Mouse (Mus musculus) MEL (cell line): ENCODE measurements at regions not wholly inside any gene's neighbourhood (a gene's known extent, or its start where the extent isn't known, plus 50 kb on each side); places are given as distances from the start of the nearest gene placed in this dataset.

Experiments
- CTCF ChIP-seq, 3 experiments: IDR thresholded peaks in 2 of 3; conservative IDR thresholded peaks in 1 of 3; 2 replicates each; pipeline ENCODE4 v1.5.1; 2011 to 2012; ENCODE audit warnings: low read length in 3 of 3, low read depth in 2 of 3, mild to moderate bottlenecking in 2 of 3, improper control_type of control experiment in 1 of 3, inconsistent platforms in 1 of 3, mixed read lengths in 1 of 3, moderate library complexity in 1 of 3; ENCODE audit not compliant: control insufficient read depth in 1 of 3, insufficient read depth in 1 of 3, poor library complexity in 1 of 3, severe bottlenecking in 1 of 3
- GATA1 ChIP-seq: IDR thresholded peaks from 2 replicates; pipeline ENCODE4 v1.6.1; 2011; ENCODE audit warnings: low read depth, low read length, improper control_type of control experiment
- HCFC1 ChIP-seq: IDR thresholded peaks from 2 replicates; pipeline ENCODE4 v1.6.1; 2012; ENCODE audit warnings: low read depth, mild to moderate bottlenecking, inconsistent platforms, low read length, improper control_type of control experiment, moderate library complexity
- MAFK ChIP-seq: IDR thresholded peaks from 2 replicates; pipeline ENCODE4 v1.6.1; 2011; ENCODE audit warnings: low read depth, mild to moderate bottlenecking, low read length, improper control_type of control experiment, borderline replicate concordance
- MYC ChIP-seq: IDR thresholded peaks from 2 replicates; pipeline ENCODE4 v1.6.1; 2011; ENCODE audit warnings: low read depth, mild to moderate bottlenecking, low read length, improper control_type of control experiment, moderate library complexity
- POLR2A ChIP-seq, 2 experiments: IDR thresholded peaks; 2 replicates each; pipeline ENCODE4 v1.6.1; 2011 to 2012; ENCODE audit warnings: low read length in 2 of 2, mild to moderate bottlenecking in 2 of 2, control low read depth in 1 of 2, improper control_type of control experiment in 1 of 2, low read depth in 1 of 2, moderate library complexity in 1 of 2; ENCODE audit not compliant: control insufficient read depth in 1 of 2, insufficient read depth in 1 of 2, poor library complexity in 1 of 2
- POLR2AphosphoS5 ChIP-seq: IDR thresholded peaks from 2 replicates; pipeline ENCODE4 v1.6.1; 2012; ENCODE audit warnings: low read depth, borderline replicate concordance, mild to moderate bottlenecking, inconsistent platforms, low read length, moderate library complexity, mixed read lengths
- TCF12 ChIP-seq: IDR thresholded peaks from 2 replicates; pipeline ENCODE4 v1.6.1; 2014; ENCODE audit warnings: low read depth, mild to moderate bottlenecking, inconsistent platforms, low read length, improper control_type of control experiment, moderate library complexity
- ZC3H11A ChIP-seq: IDR thresholded peaks from 2 replicates; pipeline ENCODE4 v1.6.1; 2012; ENCODE audit warnings: low read depth, mild to moderate bottlenecking, inconsistent platforms, low read length, improper control_type of control experiment
- ZKSCAN1 ChIP-seq: IDR thresholded peaks from 2 replicates; pipeline ENCODE4 v1.6.1; 2012; ENCODE audit warnings: low read depth, mild to moderate bottlenecking, inconsistent platforms, low read length, improper control_type of control experiment, moderate library complexity

DNA sequence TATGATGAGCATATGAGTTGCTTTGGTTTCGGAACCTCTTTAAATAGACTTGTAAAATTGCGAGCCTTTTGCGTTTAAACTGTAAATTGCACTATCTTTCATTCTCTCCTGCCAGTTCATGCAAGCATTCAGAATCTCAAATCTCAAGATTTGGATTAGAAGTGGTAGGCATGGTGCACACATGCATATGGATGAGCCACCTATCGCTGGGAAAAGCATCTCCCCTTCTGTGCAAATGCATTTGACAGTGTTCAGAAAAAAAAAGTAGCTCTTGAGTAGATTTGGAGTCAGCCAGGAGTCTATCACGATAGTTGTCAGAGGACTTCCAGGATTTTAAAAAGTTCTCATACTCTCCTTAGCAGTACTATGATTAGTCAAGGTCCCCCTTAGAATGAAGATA lies 212.5 kb upstream of the Got2 start:
- TF ChIP-seq POLR2A (IDR thresholded peaks at IDR 0.05; ENCODE audit: control insufficient read depth in 1 of 2, insufficient read depth in 1 of 2, low read depth in 1 of 2, low read length in 2 of 2, poor library complexity in 1 of 2) (no peak), ZKSCAN1 (no peak), CTCF (IDR thresholded peaks at IDR 0.05 in 2 of 3, conservative IDR thresholded peaks at IDR 0.05 in 1 of 3; ENCODE audit: control insufficient read depth in 1 of 3, insufficient read depth in 1 of 3, low read depth in 2 of 3, low read length in 3 of 3, poor library complexity in 1 of 3, severe bottlenecking in 1 of 3) (no peak), MYC (no peak), ZC3H11A (no peak), GATA1 (no peak), HCFC1 (no peak), POLR2AphosphoS5 (no peak), TCF12 (no peak), MAFK (no peak)
